Mouse (Mus musculus) stomach, embryonic 14.5 days (tissue): ENCODE measurements at regions not wholly inside any gene's neighbourhood (a gene's known extent, or its start where the extent isn't known, plus 50 kb on each side); places are given as distances from the start of the nearest gene placed in this dataset.

Experiments
- ATAC-seq: fragments of 200-750 bp; cut with Nextera tagmentation; 2 replicates; pipeline ENCODE4 v1.8.0; 2017; ENCODE audit warnings: low read depth, moderate TSS enrichment; ENCODE audit not compliant: insufficient number of reproducible peaks, insufficient read depth, low FRiP score
- H3K27ac ChIP-seq: fragments of 300-500 bp; sonication (generic); 2 replicates; pipeline ENCODE4 v1.5.1; 2014; ENCODE audit warnings: mild to moderate bottlenecking, low read length, moderate library complexity, mixed read lengths
- H3K27me3 ChIP-seq: fragments of 300-500 bp; sonication (generic); 2 replicates; pipeline ENCODE4 v1.6.1; 2014; ENCODE audit warnings: low read length, control low read depth, mixed read lengths; ENCODE audit not compliant: control insufficient read depth, insufficient read depth
- H3K36me3 ChIP-seq: fragments of 300-500 bp; sonication (generic); 2 replicates; pipeline ENCODE4 v1.6.1; 2014; ENCODE audit warnings: mild to moderate bottlenecking, control low read depth, low read length, moderate library complexity, mixed read lengths; ENCODE audit not compliant: control insufficient read depth, insufficient read depth
- H3K4me1 ChIP-seq: fragments of 300-500 bp; sonication (generic); 2 replicates; pipeline ENCODE4 v1.6.1; 2014; ENCODE audit warnings: low read length, control low read depth, mixed read lengths; ENCODE audit not compliant: control insufficient read depth, insufficient read depth
- H3K4me2 ChIP-seq: fragments of 300-500 bp; sonication (generic); replicated peaks from 2 replicates; pipeline ENCODE4 v1.6.1; 2014; ENCODE audit warnings: low read depth, low read length, control low read depth
- H3K4me3 ChIP-seq: fragments of 300-500 bp; sonication (generic); 2 replicates; pipeline ENCODE4 v1.5.1; 2014; ENCODE audit warnings: low read depth, low read length, control low read depth
- H3K9ac ChIP-seq: fragments of 300-500 bp; sonication (generic); replicated peaks from 2 replicates; pipeline ENCODE4 v1.6.1; 2014; ENCODE audit warnings: low read depth, mild to moderate bottlenecking, control low read depth, low read length, moderate library complexity, mixed read lengths
- H3K9me3 ChIP-seq: fragments of 300-500 bp; sonication (generic); 2 replicates; pipeline ENCODE4 v1.6.1; 2016; ENCODE audit warnings: low read depth, low read length, control low read depth; ENCODE audit not compliant: control insufficient read depth
- WGBS: fragments of 180-500 bp; shearing (Covaris S2); extraction: QIAGEN DNeasy Blood & Tissue Kit; methylation state at CpG from one replicate; pipeline ENCODE4 v1.1.7; 2014; 5-methylcytosine and 5-hydroxymethylcytosine counted together

- no peaks in the 10 kb centered on the region for H3K27me3 ChIP-seq
- H3K9ac ChIP-seq, result no peak overlapping the region
- no peak overlapping the region for H3K4me3 ChIP-seq
- no peak overlapping the region for H3K4me2 ChIP-seq
- H3K27ac ChIP-seq, result no peak overlapping the region
- ATAC-seq, result no peak
- WGBS, result 37% methylated on average over 2 of the region's 2 CpGs
- no peaks in the 10 kb centered on the region for H3K36me3 ChIP-seq
- no peaks in the 10 kb centered on the region for H3K9me3 ChIP-seq
- no peaks in the 10 kb centered on the region for H3K4me1 ChIP-seq
Measured at GRCm38 (mm10) chr1:186034443-186034842, 82.7 kb downstream of the Lyplal1 start.
